Mouse (Mus musculus): Measurements from ENCODE around the gene Ndrg3. TPM values are rescaled to one million over a fixed set of nuclear protein-coding genes. Genes with fewer than 3 reads are reported as not detected.
"Not testable (repeated sequence)": the region's sequence is repeated elsewhere in the genome, so short reads cannot be mapped to it uniquely, and the experiment has no call there.

Ndrg3 gene
- polyA plus RNA-seq, 1 experiment from 2014 or later, result 40.3 TPM

- H3K27ac ChIP-seq (replicated peaks; ENCODE audit: low read depth, low read length); H3K9ac ChIP-seq (ENCODE audit: low read length); ATAC-seq (ENCODE audit: insufficient number of reproducible peaks, low FRiP score, low TSS enrichment, low read depth); H3K4me1 ChIP-seq (ENCODE audit: control insufficient read depth, insufficient read depth, low read length); H3K4me3 ChIP-seq (ENCODE audit: low read depth, low read length); H3K36me3 ChIP-seq (ENCODE audit: control insufficient read depth, insufficient read depth, low read length); DNase-seq (ENCODE audit: low spot score); H3K27me3 ChIP-seq (ENCODE audit: control insufficient read depth, insufficient read depth, low read length); H3K4me2 ChIP-seq (ENCODE audit: low read depth, severe bottlenecking); H3K9me3 ChIP-seq (ENCODE audit: control insufficient read depth, low read length): not testable (repeated sequence)
- 75% methylated on average over 3 of the region's 3 CpGs for WGBS
Observed at GRCm38 (mm10) chr2:156925611-156926010, 66.2 kb downstream of the Ndrg3 start.

GRCm38 (mm10) chr2:156925075-156925474 is 66.8 kb downstream of the Ndrg3 start:
- H3K36me3 ChIP-seq (ENCODE audit: control insufficient read depth, insufficient read depth, low read length); H3K4me2 ChIP-seq (ENCODE audit: low read depth, severe bottlenecking); H3K27me3 ChIP-seq (ENCODE audit: control insufficient read depth, insufficient read depth, low read length); DNase-seq (ENCODE audit: low spot score); ATAC-seq (ENCODE audit: insufficient number of reproducible peaks, low FRiP score, low TSS enrichment, low read depth); H3K27ac ChIP-seq (replicated peaks; ENCODE audit: low read depth, low read length); H3K4me3 ChIP-seq (ENCODE audit: low read depth, low read length); H3K4me1 ChIP-seq (ENCODE audit: control insufficient read depth, insufficient read depth, low read length); H3K9ac ChIP-seq (ENCODE audit: low read length); H3K9me3 ChIP-seq (ENCODE audit: control insufficient read depth, low read length): not testable (repeated sequence)
- 90% methylated on average over 4 of the region's 4 CpGs for WGBS

- H3K36me3 ChIP-seq (ENCODE audit: control insufficient read depth, insufficient read depth, low read length), result no peaks in the 10 kb centered on the region; the same call in 1 of the 2 replicates
- no peaks in the 10 kb centered on the region for H3K27me3 ChIP-seq (ENCODE audit: control insufficient read depth, insufficient read depth, low read length)
- no peak overlapping the region for H3K4me3 ChIP-seq (ENCODE audit: low read depth, low read length)
- DNase-seq (ENCODE audit: low spot score), result no peak
- H3K4me2 ChIP-seq (ENCODE audit: low read depth, severe bottlenecking), result no peak overlapping the region
- 63% methylated on average over 3 of the region's 3 CpGs for WGBS
- ATAC-seq (ENCODE audit: insufficient number of reproducible peaks, low FRiP score, low TSS enrichment, low read depth), result no peak
- H3K4me1 ChIP-seq (ENCODE audit: control insufficient read depth, insufficient read depth, low read length), result no peaks in the 10 kb centered on the region
- no peak overlapping the region for H3K27ac ChIP-seq (replicated peaks; ENCODE audit: low read depth, low read length)
- no peaks in the 10 kb centered on the region for H3K9me3 ChIP-seq (ENCODE audit: control insufficient read depth, low read length)
- no peak overlapping the region for H3K9ac ChIP-seq (ENCODE audit: low read length)
Observed at GRCm38 (mm10) chr2:156924210-156924898, 67.5 kb downstream of the Ndrg3 start.

- no peak overlapping the region for H3K27ac ChIP-seq (replicated peaks; ENCODE audit: low read depth, low read length)
- DNase-seq (ENCODE audit: low spot score) (no peak), ATAC-seq (ENCODE audit: insufficient number of reproducible peaks, low FRiP score, low TSS enrichment, low read depth) (no peak)
- no peak overlapping the region for H3K4me3 ChIP-seq (ENCODE audit: low read depth, low read length)
- H3K4me2 ChIP-seq (ENCODE audit: low read depth, severe bottlenecking), result no peak overlapping the region
- H3K9me3 ChIP-seq (ENCODE audit: control insufficient read depth, low read length), result no peaks in the 10 kb centered on the region
- no peaks in the 10 kb centered on the region for H3K4me1 ChIP-seq (ENCODE audit: control insufficient read depth, insufficient read depth, low read length)
- WGBS, result 88% methylated on average over 5 of the region's 5 CpGs
- no peaks in the 10 kb centered on the region for H3K27me3 ChIP-seq (ENCODE audit: control insufficient read depth, insufficient read depth, low read length)
- H3K9ac ChIP-seq (ENCODE audit: low read length), result no peak overlapping the region
- no peaks in the 10 kb centered on the region; the same call in 1 of the 2 replicates for H3K36me3 ChIP-seq (ENCODE audit: control insufficient read depth, insufficient read depth, low read length)
Observed at GRCm38 (mm10) chr2:156923057-156923456, 68.8 kb downstream of the Ndrg3 start.

GRCm38 (mm10) chr2:156919796-156920195 is 72.1 kb downstream of the Ndrg3 start:
- Histone ChIP-seq H3K9me3 (ENCODE audit: control insufficient read depth, low read length) (no peaks in the 10 kb centered on the region), H3K9ac (ENCODE audit: low read length) (no peak overlapping the region), H3K4me2 (ENCODE audit: low read depth, severe bottlenecking) (no peak overlapping the region), H3K4me1 (ENCODE audit: control insufficient read depth, insufficient read depth, low read length) (no peaks in the 10 kb centered on the region), H3K36me3 (ENCODE audit: control insufficient read depth, insufficient read depth, low read length) (no peaks in the 10 kb centered on the region), H3K4me3 (ENCODE audit: low read depth, low read length) (no peak overlapping the region), H3K27ac (replicated peaks; ENCODE audit: low read depth, low read length) (no peak overlapping the region), H3K27me3 (ENCODE audit: control insufficient read depth, insufficient read depth, low read length) (no peaks in the 10 kb centered on the region)
- 58% methylated on average over 2 of the region's 2 CpGs for WGBS
- DNase-seq (ENCODE audit: low spot score) (no peak), ATAC-seq (ENCODE audit: insufficient number of reproducible peaks, low FRiP score, low TSS enrichment, low read depth) (no peak)

GRCm38 (mm10) chr2:156919191-156919590 is 72.7 kb downstream of the Ndrg3 start:
- ATAC-seq (ENCODE audit: insufficient number of reproducible peaks, low FRiP score, low TSS enrichment, low read depth); H3K27me3 ChIP-seq (ENCODE audit: control insufficient read depth, insufficient read depth, low read length); H3K9me3 ChIP-seq (ENCODE audit: control insufficient read depth, low read length); H3K27ac ChIP-seq (replicated peaks; ENCODE audit: low read depth, low read length); H3K9ac ChIP-seq (ENCODE audit: low read length); H3K4me3 ChIP-seq (ENCODE audit: low read depth, low read length); H3K4me1 ChIP-seq (ENCODE audit: control insufficient read depth, insufficient read depth, low read length); DNase-seq (ENCODE audit: low spot score); H3K4me2 ChIP-seq (ENCODE audit: low read depth, severe bottlenecking); H3K36me3 ChIP-seq (ENCODE audit: control insufficient read depth, insufficient read depth, low read length): not testable (repeated sequence)
- WGBS, result 90% methylated on average over 11 of the region's 11 CpGs

GRCm38 (mm10) chr2:156918562-156918961 is 73.3 kb downstream of the Ndrg3 start:
- Histone ChIP-seq H3K4me3 (ENCODE audit: low read depth, low read length) (no peak overlapping the region), H3K36me3 (ENCODE audit: control insufficient read depth, insufficient read depth, low read length) (no peaks in the 10 kb centered on the region), H3K9ac (ENCODE audit: low read length) (no peak overlapping the region), H3K27me3 (ENCODE audit: control insufficient read depth, insufficient read depth, low read length) (no peaks in the 10 kb centered on the region), H3K9me3 (ENCODE audit: control insufficient read depth, low read length) (no peaks in the 10 kb centered on the region), H3K27ac (replicated peaks; ENCODE audit: low read depth, low read length) (no peak overlapping the region), H3K4me2 (ENCODE audit: low read depth, severe bottlenecking) (no peak overlapping the region), H3K4me1 (ENCODE audit: control insufficient read depth, insufficient read depth, low read length) (no peaks in the 10 kb centered on the region)
- ATAC-seq (ENCODE audit: insufficient number of reproducible peaks, low FRiP score, low TSS enrichment, low read depth) (no peak), DNase-seq (ENCODE audit: low spot score) (no peak)
- WGBS, result 70% methylated on average over 4 of the region's 4 CpGs

- H3K27me3 ChIP-seq (ENCODE audit: control insufficient read depth, insufficient read depth, low read length), result no peaks in the 10 kb centered on the region
- ATAC-seq (ENCODE audit: insufficient number of reproducible peaks, low FRiP score, low TSS enrichment, low read depth) (no peak), DNase-seq (ENCODE audit: low spot score) (no peak)
- H3K9me3 ChIP-seq (ENCODE audit: control insufficient read depth, low read length), result no peaks in the 10 kb centered on the region
- WGBS, result 81% methylated on average over 3 of the region's 3 CpGs
- H3K4me1 ChIP-seq (ENCODE audit: control insufficient read depth, insufficient read depth, low read length), result no peaks in the 10 kb centered on the region
- H3K4me3 ChIP-seq (ENCODE audit: low read depth, low read length), result no peak overlapping the region
- H3K36me3 ChIP-seq (ENCODE audit: control insufficient read depth, insufficient read depth, low read length), result no peaks in the 10 kb centered on the region
- no peak overlapping the region for H3K4me2 ChIP-seq (ENCODE audit: low read depth, severe bottlenecking)
- H3K9ac ChIP-seq (ENCODE audit: low read length), result no peak overlapping the region
- H3K27ac ChIP-seq (replicated peaks; ENCODE audit: low read depth, low read length), result no peak overlapping the region
Observed at GRCm38 (mm10) chr2:156916419-156917125, 75.3 kb downstream of the Ndrg3 start.
